Mouse (Mus musculus): ENCODE results near the gene 2310034G01Rik.

GRCm38 (mm10) chr19:46358381-46358780, 8.3 kb upstream of the 2310034G01Rik start:
- no peak for TF ChIP-seq CTCF (IDR thresholded peaks at IDR 0.05; ENCODE audit: low read depth)
- TF ChIP-seq EP300 (optimal IDR thresholded peaks at IDR 0.05): no peak

Data from stomach, postnatal 0 days (tissue).